Mouse (Mus musculus): ENCODE measurements at regions not wholly inside any gene's neighbourhood (a gene's known extent, or its start where the extent isn't known, plus 50 kb on each side); places are given as distances from the start of the nearest gene placed in this dataset.

GRCm38 (mm10) chr5:63331186-63331585 lies 317.7 kb upstream of the Nwd2 start:
- no peak for DNase-seq (ENCODE audit: low read depth, low spot score)

GRCm38 (mm10) chr5:63351108-63351507 lies 297.8 kb upstream of the Nwd2 start:
- no peak for DNase-seq (ENCODE audit: low read depth, low spot score)

- no peak for DNase-seq (ENCODE audit: low read depth, low spot score)
These were observed 256.9 kb upstream of the Nwd2 start for GRCm38 (mm10) chr5:63391956-63392355.

GRCm38 (mm10) chr5:63397963-63398362 lies 250.9 kb upstream of the Nwd2 start:
- DNase-seq (ENCODE audit: low read depth, low spot score): no peak

GRCm38 (mm10) chr5:63430167-63430566 lies 218.7 kb upstream of the Nwd2 start:
- no peak for DNase-seq (ENCODE audit: low read depth, low spot score)

GRCm38 (mm10) chr5:63444407-63444806 lies 204.5 kb upstream of the Nwd2 start:
- DNase-seq (ENCODE audit: low read depth, low spot score): no peak

GRCm38 (mm10) chr5:63445171-63445570 lies 203.7 kb upstream of the Nwd2 start:
- no peak for DNase-seq (ENCODE audit: low read depth, low spot score)

- DNase-seq (ENCODE audit: low read depth, low spot score): no peak
These were observed 180.2 kb upstream of the Nwd2 start for GRCm38 (mm10) chr5:63468526-63469268.

- no peak for DNase-seq (ENCODE audit: low read depth, low spot score)
These were observed 179.2 kb upstream of the Nwd2 start for GRCm38 (mm10) chr5:63469701-63470100.

GRCm38 (mm10) chr5:63473163-63473562 lies 175.7 kb upstream of the Nwd2 start:
- DNase-seq (ENCODE audit: low read depth, low spot score): peak; percentile 46

- no peak for DNase-seq (ENCODE audit: low read depth, low spot score)
These were observed 172.5 kb upstream of the Nwd2 start for GRCm38 (mm10) chr5:63476240-63476973.

- no peak for DNase-seq (ENCODE audit: low read depth, low spot score)
These were observed 149.9 kb upstream of the Nwd2 start for GRCm38 (mm10) chr5:63498952-63499351.

- no peak for DNase-seq (ENCODE audit: low read depth, low spot score)
These were observed 145.7 kb upstream of the Nwd2 start for GRCm38 (mm10) chr5:63503056-63503845.

GRCm38 (mm10) chr5:63534197-63534596 lies 114.7 kb upstream of the Nwd2 start:
- peak; percentile 38 for DNase-seq (ENCODE audit: low read depth, low spot score)

- DNase-seq (ENCODE audit: low read depth, low spot score): peak; percentile 65
These were observed 108.4 kb upstream of the Nwd2 start for GRCm38 (mm10) chr5:63540530-63540929.

- no peak for DNase-seq (ENCODE audit: low read depth, low spot score)
These were observed 103.4 kb upstream of the Nwd2 start for GRCm38 (mm10) chr5:63545482-63545881.

- DNase-seq (ENCODE audit: low read depth, low spot score): peak; percentile 96
These were observed 83.0 kb upstream of the Nwd2 start for GRCm38 (mm10) chr5:63565891-63566290.

GRCm38 (mm10) chr5:63575401-63575800 lies 73.5 kb upstream of the Nwd2 start:
- peak; percentile 92 for DNase-seq (ENCODE audit: low read depth, low spot score)

GRCm38 (mm10) chr5:63579409-63579808 lies 69.5 kb upstream of the Nwd2 start:
- no peak for DNase-seq (ENCODE audit: low read depth, low spot score)

GRCm38 (mm10) chr5:63587051-63587450 lies 61.9 kb upstream of the Nwd2 start:
- DNase-seq (ENCODE audit: low read depth, low spot score): no peak

- no peak for DNase-seq (ENCODE audit: low read depth, low spot score)
These were observed 61.0 kb upstream of the Nwd2 start for GRCm38 (mm10) chr5:63587855-63588254.
